ENCODE assay signal across 13 mouse cellular contexts in the genomic region with DNA sequence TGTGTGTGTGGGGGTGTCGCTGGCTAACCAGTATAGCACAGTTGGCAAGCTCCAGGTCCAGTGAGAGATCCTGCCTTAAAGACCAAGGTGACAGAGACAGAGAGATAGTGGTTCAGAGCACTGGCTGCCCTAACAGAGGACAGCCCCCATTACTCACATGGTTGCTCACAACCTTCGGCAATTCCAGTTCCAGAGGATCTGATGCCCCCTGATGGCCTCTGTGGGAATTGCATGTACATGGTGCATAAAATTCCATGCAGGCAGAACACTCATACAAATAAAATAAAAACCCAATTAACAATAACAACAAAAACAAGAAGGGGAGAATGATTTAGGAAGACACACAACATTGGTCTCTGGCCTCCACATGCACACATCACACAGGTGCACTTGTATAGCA. TPM values are rescaled to one million over a fixed set of nuclear protein-coding genes. Genes with fewer than 3 reads are reported as not detected.
A peak's percentile ranks its signal among the peaks of the same experiment; 100 is the strongest.
DNase-seq lines count a peak whose midpoint lies in the region; ATAC-seq and TF ChIP-seq lines count a peak whose summit lies in the region.
"Had no signal": no experiment of that assay in that cellular context is flagged by ENCODE, and none has a peak within 500 bp of the region (broad histone marks: within the 10 kb centered on the region; RNA-seq: fewer than 3 reads in every experiment).

No protein-coding gene starts in this region.

- DNase-seq in layer of hippocampus, adult 2 months (ENCODE audit: low spot score in 2 of 2), result no peak
- no peak for DNase-seq in layer of hippocampus, adult 9-11 months
- DNase-seq in 416B (ENCODE audit: low read depth), result peak; percentile 42
- peak; percentile 61 for DNase-seq in embryonic facial prominence, embryonic 11.5 days (ENCODE audit: low spot score)
- no peak for DNase-seq in yolk sac, embryonic 10.5 days (ENCODE audit: low spot score)
- no peak for DNase-seq in MN1 (ENCODE audit: low spot score)
- DNase-seq: adrenal gland, adult 8-10 months; thymus, postnatal 25 days had no signal

- no peak overlapping the region for H3K4me2 ChIP-seq in embryonic facial prominence, embryonic 11.5 days (ENCODE audit: low read depth, low read length)
- H3K4me2 ChIP-seq: midbrain, embryonic 12.5 days had no signal

- 43% methylated on average over 2 of the region's 2 CpGs for WGBS in embryonic facial prominence, embryonic 11.5 days

- H3K27me3 ChIP-seq in E14TG2a.4 (ENCODE audit: insufficient read depth, low read length), result peaks cover 4% of the 10 kb centered on the region; the same call in 1 of the 2 replicates
- no peaks in the 10 kb centered on the region for H3K27me3 ChIP-seq in embryonic facial prominence, embryonic 11.5 days (ENCODE audit: control insufficient read depth, insufficient read depth, low read length)

- peak; percentile 62 for TF ChIP-seq CTCF in layer of hippocampus, adult 2 months (conservative IDR thresholded peaks at IDR 0.05)
- peak; percentile 92 for TF ChIP-seq CTCF in E14TG2a.4 (conservative IDR thresholded peaks at IDR 0.05; ENCODE audit: low read length)

- H3K9ac ChIP-seq in embryonic facial prominence, embryonic 11.5 days (replicated peaks; ENCODE audit: low read length), result no peak overlapping the region
- H3K9ac ChIP-seq: midbrain, embryonic 12.5 days had no signal

- H3K36me3 ChIP-seq in E14TG2a.4 (ENCODE audit: insufficient read depth, low read length), result no peaks in the 10 kb centered on the region
- no peaks in the 10 kb centered on the region for H3K36me3 ChIP-seq in embryonic facial prominence, embryonic 11.5 days (replicated peaks; ENCODE audit: control insufficient read depth, insufficient read depth, low read depth, low read length)
- H3K36me3 ChIP-seq: midbrain, embryonic 12.5 days had no signal

- no peaks in the 10 kb centered on the region for H3K9me3 ChIP-seq in E14TG2a.4 (ENCODE audit: low read length)
- no peaks in the 10 kb centered on the region for H3K9me3 ChIP-seq in embryonic facial prominence, embryonic 11.5 days (replicated peaks; ENCODE audit: control insufficient read depth, low read length)
- H3K9me3 ChIP-seq: midbrain, embryonic 12.5 days had no signal

- H3K4me3 ChIP-seq in layer of hippocampus, adult 2 months, result no peak overlapping the region
- H3K4me3 ChIP-seq in E14TG2a.4 (replicated peaks; ENCODE audit: low read length), result no peak overlapping the region
- H3K4me3 ChIP-seq in embryonic facial prominence, embryonic 11.5 days (ENCODE audit: low read depth, low read length), result no peak overlapping the region
- H3K4me3 ChIP-seq: midbrain, embryonic 12.5 days had no signal

- peaks cover 78% of the 10 kb centered on the region for H3K4me1 ChIP-seq in E14TG2a.4 (replicated peaks; ENCODE audit: low read depth, low read length)
- no peaks in the 10 kb centered on the region for H3K4me1 ChIP-seq in embryonic facial prominence, embryonic 11.5 days (ENCODE audit: control insufficient read depth, insufficient read depth, low read length)

- no peak overlapping the region for H3K27ac ChIP-seq in layer of hippocampus, adult 2 months
- no peak overlapping the region for H3K27ac ChIP-seq in embryonic facial prominence, embryonic 11.5 days (replicated peaks; ENCODE audit: low read depth, low read length)
- H3K27ac ChIP-seq: midbrain, embryonic 12.5 days had no signal

- no peak for ATAC-seq in embryonic facial prominence, embryonic 11.5 days (replicated peaks; ENCODE audit: insufficient number of reproducible peaks, low FRiP score, low TSS enrichment, low read depth)

RNA-seq across cellular contexts. Expression of a gene that starts 12.5 kb away (rescaled TPM):
- not detected for total RNA-seq in layer of hippocampus, adult 2 months (2021)
- 0.70 and 0.84 TPM in 2 replicates for polyA plus RNA-seq in embryonic facial prominence, embryonic 11.5 days (2014; fragmentation: Nextera tagmentation; extraction: Ambion mirVana)
- total RNA-seq: gastrocnemius, adult 8-10 months; hematopoietic stem cell, adult 5-6 weeks; left cerebral cortex, postnatal 10 days had no signal

RNA-seq across cellular contexts. Expression of a gene that starts 16.6 kb away (rescaled TPM):
- total RNA-seq in layer of hippocampus, adult 2 months (2021), result not detected
- 0.18 and 0.20 TPM in 2 replicates for polyA plus RNA-seq in embryonic facial prominence, embryonic 11.5 days (2014; fragmentation: Nextera tagmentation; extraction: Ambion mirVana)
- total RNA-seq: adrenal gland, adult 8-10 months; gastrocnemius, adult 8-10 months; hematopoietic stem cell, adult 5-6 weeks; left cerebral cortex, postnatal 10 days had no signal
- polyA plus RNA-seq: midbrain, embryonic 12.5 days had no signal

RNA-seq across cellular contexts. Expression of a gene that starts 39.8 kb away (rescaled TPM):
- under 1 TPM; 0.37 to 0.38 TPM for total RNA-seq in layer of hippocampus, adult 2 months (2021)
- 2.7 and 3.8 TPM in 2 replicates for polyA plus RNA-seq in embryonic facial prominence, embryonic 11.5 days (2014; fragmentation: Nextera tagmentation; extraction: Ambion mirVana)
- total RNA-seq: adrenal gland, adult 8-10 months; gastrocnemius, adult 8-10 months had no signal

RNA-seq across cellular contexts. Expression of a gene that starts 56.6 kb away (rescaled TPM):
- total RNA-seq in layer of hippocampus, adult 2 months (2021), result 1 to 10 TPM; 2.2 to 4.2 TPM
- 13.1 and 13.4 TPM in 2 replicates for polyA plus RNA-seq in embryonic facial prominence, embryonic 11.5 days (2014; fragmentation: Nextera tagmentation; extraction: Ambion mirVana)
- total RNA-seq: hematopoietic stem cell, adult 5-6 weeks had no signal

Comparison
In these comparisons a context has a peak if more than half of its experiments do, and no peak if none do; other contexts are left out.
1. DNase-seq: peak in 416B (single experiment) and embryonic facial prominence, embryonic 11.5 days (single experiment); none in layer of hippocampus, adult 2 months (0 of 2), layer of hippocampus, adult 9-11 months (single experiment), yolk sac, embryonic 10.5 days (single experiment) and MN1 (single experiment).